Mouse (Mus musculus) forebrain, embryonic 13.5 days (tissue): Measurements from ENCODE around the gene Spc24. TPM values are rescaled to one million over a fixed set of nuclear protein-coding genes. Genes with fewer than 3 reads are reported as not detected.

Experiments
- ATAC-seq: fragments of 200-750 bp; cut with Nextera tagmentation; 2 replicates; pipeline ENCODE4 v1.8.0; 2017
- H3K27ac ChIP-seq: fragments of 300-500 bp; sonication (generic); 2 replicates; pipeline ENCODE4 v1.5.1; 2015; ENCODE audit warnings: inconsistent platforms, mild to moderate bottlenecking, moderate library complexity
- H3K27me3 ChIP-seq: fragments of 300-500 bp; sonication (generic); 2 replicates; pipeline ENCODE4 v1.6.1; 2015; ENCODE audit warnings: mild to moderate bottlenecking, inconsistent platforms
- H3K36me3 ChIP-seq: fragments of 300-500 bp; sonication (generic); 2 replicates; pipeline ENCODE4 v1.6.1; 2015; ENCODE audit warnings: mild to moderate bottlenecking, inconsistent platforms; ENCODE audit not compliant: poor library complexity, severe bottlenecking
- H3K4me1 ChIP-seq: fragments of 300-500 bp; sonication (generic); 2 replicates; pipeline ENCODE4 v1.6.1; 2015; ENCODE audit warnings: inconsistent platforms
- H3K4me2 ChIP-seq: fragments of 300-500 bp; sonication (generic); 2 replicates; pipeline ENCODE4 v1.6.1; 2015; ENCODE audit warnings: inconsistent platforms, mild to moderate bottlenecking, moderate library complexity
- H3K4me3 ChIP-seq: fragments of 300-500 bp; sonication (generic); 2 replicates; pipeline ENCODE4 v1.5.1; 2015; ENCODE audit warnings: mild to moderate bottlenecking, inconsistent platforms
- H3K9ac ChIP-seq: fragments of 300-500 bp; sonication (generic); 2 replicates; pipeline ENCODE4 v1.6.1; 2015; ENCODE audit warnings: mild to moderate bottlenecking, inconsistent platforms
- H3K9me3 ChIP-seq: fragments of 300-500 bp; sonication (generic); replicated peaks from 2 replicates; pipeline ENCODE4 v1.6.1; 2016; ENCODE audit warnings: inconsistent platforms
- WGBS: fragments of 180-500 bp; shearing (Covaris S2); methylation state at CpG from one replicate; pipeline ENCODE4 v1.1.7; 2015; 5-methylcytosine and 5-hydroxymethylcytosine counted together
- polyA plus RNA-seq: library from polyadenylated mRNA; unstranded; fragments of >200 nt; fragmentation: Nextera tagmentation; extraction: Ambion mirVana; gene quantifications from 2 replicates; pipeline ENCODE4 v1.2.1, GENCODE M21; 2015

Spc24 gene
- polyA plus RNA-seq, result 95.6 and 95.7 TPM in 2 replicates

DNA sequence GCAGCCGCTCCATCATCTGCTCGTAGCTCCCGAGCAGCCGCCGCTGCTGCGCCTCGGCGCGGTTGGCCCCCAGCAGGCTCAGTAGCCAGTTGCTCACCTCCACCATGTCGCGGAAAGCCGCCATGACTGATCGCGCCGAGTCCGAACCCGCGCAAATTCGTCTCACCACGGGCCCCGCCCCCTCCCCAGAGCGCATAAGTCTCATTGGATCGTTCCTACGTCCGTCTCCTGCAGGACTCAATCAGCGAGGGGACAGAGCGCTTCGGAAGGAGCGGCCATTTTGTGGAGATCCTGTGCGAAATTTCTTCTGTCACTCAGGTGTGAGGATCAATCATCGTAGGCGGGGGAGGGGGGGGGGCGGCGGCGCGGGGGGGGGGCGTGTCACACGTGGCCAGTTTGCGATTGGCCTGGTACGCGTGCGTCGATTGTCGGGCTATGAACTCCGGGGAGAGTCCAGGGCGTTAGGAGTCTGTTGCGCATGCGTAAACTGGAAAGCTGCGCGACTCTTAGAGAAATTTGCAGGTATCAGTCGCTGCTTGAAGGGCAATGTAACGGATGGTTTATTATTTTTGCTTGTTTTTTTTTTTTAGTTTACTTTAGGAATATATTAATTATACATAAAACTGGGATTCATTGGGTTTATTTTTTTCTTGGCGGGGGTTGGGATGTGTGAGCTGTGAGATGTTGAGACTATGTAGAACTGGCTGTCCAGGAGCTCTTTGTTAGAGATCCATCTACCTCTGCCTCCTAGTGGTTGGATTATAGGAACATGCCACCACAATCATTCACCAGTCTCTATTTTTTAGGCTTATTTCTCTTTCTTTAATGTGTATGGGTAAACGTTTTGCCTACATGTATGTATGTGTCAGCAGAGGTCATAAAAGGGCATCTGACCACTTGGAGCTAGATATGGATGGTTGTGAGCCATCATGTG is at the start of gene Spc24:
Gene Spc24, minus strand, starts transcription at position 149 of the 934 bp plus-strand sequence.
- H3K36me3 ChIP-seq, result peaks cover 23% of the 10 kb centered on the region
- peak within 1 kb of the TSS; percentile 80 for H3K4me2 ChIP-seq
- peaks cover 16% of the 10 kb centered on the region for H3K4me1 ChIP-seq
- no peaks in the 10 kb centered on the region for H3K27me3 ChIP-seq
- under 1% methylated on average over 49 of the region's 54 CpGs for WGBS
- peak within 1 kb of the TSS; percentile 81 for H3K9ac ChIP-seq
- H3K27ac ChIP-seq, result peak within 1 kb of the TSS; percentile 65
- peak within 1 kb of the TSS; percentile 81 for H3K4me3 ChIP-seq
- ATAC-seq, result peak; percentile 97
- H3K9me3 ChIP-seq, result no peaks in the 10 kb centered on the region

DNA sequence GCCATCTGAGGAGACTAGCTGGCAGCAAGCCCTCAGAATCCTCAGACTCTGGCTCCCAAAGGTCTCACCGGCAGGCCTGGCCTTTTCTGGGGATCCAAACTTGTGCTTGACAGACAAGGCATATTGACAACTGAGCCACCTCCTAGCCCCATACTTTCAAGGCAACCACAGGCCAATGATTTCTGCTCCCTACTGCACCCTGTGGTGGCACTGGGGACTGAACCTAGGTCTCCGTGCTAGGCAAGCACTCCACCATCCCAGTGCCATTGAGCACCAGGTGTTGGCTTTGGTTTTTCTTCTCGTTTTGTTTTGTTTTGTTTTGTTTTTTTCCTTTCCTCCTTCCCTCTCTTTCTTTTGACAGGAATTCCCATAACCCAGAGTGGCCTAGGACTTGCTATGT is 48.5 kb upstream of the Spc24 start:
- Histone ChIP-seq H3K9ac (no peak overlapping the region), H3K36me3 (0 out of 2 replicates have a peak, but pooled peaks cover 4% of the 10 kb centered on the region), H3K9me3 (no peaks in the 10 kb centered on the region), H3K4me3 (no peak overlapping the region), H3K27me3 (no peaks in the 10 kb centered on the region), H3K4me1 (no peaks in the 10 kb centered on the region), H3K27ac (no peak overlapping the region), H3K4me2 (no peak overlapping the region)
- ATAC-seq, result no peak
- WGBS, result 62% methylated on average over 3 of the region's 3 CpGs

DNA sequence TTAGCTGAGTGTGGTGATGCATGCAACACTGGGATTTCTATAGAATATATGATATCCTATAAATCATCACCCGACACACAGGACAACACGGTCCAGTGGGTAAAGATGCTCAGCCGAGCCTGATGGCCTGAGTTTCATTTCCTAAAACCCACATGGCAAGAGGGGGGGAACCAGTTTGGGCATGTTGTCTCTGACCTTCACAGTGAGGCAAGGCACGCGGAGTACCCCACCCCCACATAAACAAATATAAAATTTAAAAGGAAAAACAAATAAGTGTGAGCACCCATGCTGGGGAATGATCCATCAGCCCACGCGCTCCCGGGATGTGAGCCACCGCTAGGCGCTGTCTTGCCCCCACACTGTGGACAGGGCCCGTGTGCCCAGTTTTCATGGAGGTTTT is 46.9 kb upstream of the Spc24 start:
- Histone ChIP-seq H3K27me3 (no peaks in the 10 kb centered on the region), H3K4me2 (no peak overlapping the region), H3K36me3 (no peaks in the 10 kb centered on the region), H3K9ac (no peak overlapping the region), H3K9me3 (no peaks in the 10 kb centered on the region), H3K4me1 (no peaks in the 10 kb centered on the region), H3K4me3 (no peak overlapping the region), H3K27ac (no peak overlapping the region)
- WGBS, result 87% methylated on average over 11 of the region's 11 CpGs
- no peak for ATAC-seq

DNA sequence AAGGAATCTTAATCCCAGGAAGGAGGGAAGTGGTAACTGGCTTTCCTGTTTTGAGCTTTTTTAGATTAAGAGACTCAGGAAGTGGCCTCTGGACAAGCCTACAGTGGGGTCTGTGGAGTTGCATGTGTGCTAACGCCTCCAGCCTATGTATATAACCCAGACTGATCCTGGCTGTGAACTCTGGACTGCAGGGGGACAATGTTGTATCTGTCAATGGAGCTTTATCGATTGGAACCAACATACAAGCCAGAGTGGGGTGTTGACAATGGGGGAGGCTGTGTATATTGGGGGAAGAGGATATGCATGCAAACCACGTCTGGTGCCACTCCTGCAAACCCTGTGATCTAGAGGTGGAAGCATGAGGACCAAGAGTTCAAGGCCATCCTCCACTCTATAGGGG is 46.3 kb upstream of the Spc24 start:
- no peak overlapping the region for H3K4me3 ChIP-seq
- no peaks in the 10 kb centered on the region for H3K36me3 ChIP-seq
- no peak overlapping the region for H3K9ac ChIP-seq
- no peaks in the 10 kb centered on the region for H3K4me1 ChIP-seq
- H3K9me3 ChIP-seq, result no peaks in the 10 kb centered on the region
- WGBS, result 76% methylated on average over 3 of the region's 3 CpGs
- no peak overlapping the region for H3K27ac ChIP-seq
- ATAC-seq, result no peak
- H3K4me2 ChIP-seq, result no peak overlapping the region
- no peaks in the 10 kb centered on the region for H3K27me3 ChIP-seq

DNA sequence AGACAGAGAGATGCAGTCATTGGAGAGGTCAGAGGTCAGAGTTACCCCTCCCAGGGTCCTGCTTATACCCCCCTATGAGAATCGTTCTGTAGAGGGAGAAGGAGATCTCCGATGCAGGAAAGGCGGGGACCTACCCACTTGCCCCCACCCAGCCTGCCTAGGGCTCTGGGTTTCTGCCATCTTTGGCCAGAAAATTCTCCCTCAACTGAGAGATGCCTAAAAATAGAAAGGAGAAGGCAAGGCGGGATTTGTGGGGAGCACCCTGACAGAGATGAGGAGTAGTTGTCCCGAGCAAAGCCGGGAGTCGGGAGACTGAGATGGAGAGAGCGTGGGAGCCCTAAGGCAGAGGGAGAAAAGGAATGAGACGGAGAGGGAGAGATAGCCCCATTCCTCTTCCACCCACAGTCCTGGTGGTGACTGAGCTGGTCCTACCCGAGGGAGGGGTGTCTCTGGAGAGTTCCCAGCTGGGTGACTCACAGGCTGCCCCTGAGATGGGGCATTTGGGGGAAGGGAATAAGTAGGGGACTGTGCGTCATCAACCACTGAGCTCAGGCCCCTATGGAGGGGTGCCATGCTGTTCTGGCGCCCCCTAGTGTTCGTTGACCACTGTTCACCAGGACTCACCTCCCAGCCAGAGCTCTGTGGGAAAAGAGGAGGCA is 44.0 kb upstream of the Spc24 start:
- H3K27ac ChIP-seq, result no peak overlapping the region
- no peak overlapping the region for H3K9ac ChIP-seq
- no peaks in the 10 kb centered on the region for H3K9me3 ChIP-seq
- ATAC-seq, result peak; percentile 93
- H3K4me1 ChIP-seq, result no peaks in the 10 kb centered on the region
- no peaks in the 10 kb centered on the region for H3K36me3 ChIP-seq
- 40% methylated on average over 13 of the region's 13 CpGs for WGBS
- 0 out of 2 replicates have a peak overlapping the region, but pooled peaks have one; percentile 9 for H3K4me2 ChIP-seq
- H3K4me3 ChIP-seq, result no peak overlapping the region
- no peaks in the 10 kb centered on the region for H3K27me3 ChIP-seq

DNA sequence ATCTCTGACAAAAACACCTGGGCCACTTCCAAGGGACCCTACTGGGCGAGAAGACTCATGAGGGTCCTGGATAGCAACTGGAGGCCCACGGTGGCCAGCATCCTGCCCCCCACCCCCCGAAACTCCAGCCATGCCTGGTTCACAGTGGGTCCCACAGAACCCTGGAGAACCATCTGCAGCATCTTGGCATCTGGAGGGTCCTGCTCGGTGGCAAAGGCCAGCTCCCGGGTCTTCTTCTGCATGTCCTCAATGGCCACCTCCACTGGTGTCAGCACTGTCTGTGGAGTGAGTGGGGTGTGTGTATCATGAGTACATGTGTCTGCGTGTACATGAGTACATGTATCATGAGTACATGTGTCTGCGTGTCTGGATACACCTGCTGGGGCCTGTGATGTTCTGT is 41.5 kb upstream of the Spc24 start:
- H3K4me1 ChIP-seq, result peaks cover 13% of the 10 kb centered on the region
- no peak overlapping the region for H3K27ac ChIP-seq
- no peak overlapping the region for H3K4me3 ChIP-seq
- H3K36me3 ChIP-seq, result no peaks in the 10 kb centered on the region
- H3K27me3 ChIP-seq, result no peaks in the 10 kb centered on the region
- no peak for ATAC-seq
- no peak overlapping the region for H3K4me2 ChIP-seq
- 90% methylated on average over 7 of the region's 7 CpGs for WGBS
- no peaks in the 10 kb centered on the region for H3K9me3 ChIP-seq
- H3K9ac ChIP-seq, result no peak overlapping the region

DNA sequence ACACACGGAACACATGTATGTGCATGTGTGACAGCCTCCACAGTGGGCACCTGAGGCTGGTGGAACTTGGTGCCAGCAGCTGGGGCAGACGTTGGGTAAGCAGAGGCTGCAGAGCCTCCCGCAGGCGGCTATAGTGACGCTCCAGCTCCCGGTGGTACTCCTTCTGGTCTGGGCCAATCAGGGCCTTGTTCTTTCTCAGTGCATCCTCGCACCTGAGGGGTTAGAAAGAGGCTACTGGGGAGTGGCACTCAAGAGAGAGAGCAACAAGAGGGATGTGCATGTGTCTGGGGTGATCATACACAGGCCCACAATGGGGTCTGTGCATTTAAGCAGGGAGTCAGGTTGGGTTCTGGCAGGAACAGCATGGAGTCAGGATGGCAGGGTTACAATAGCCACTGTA is 41.0 kb upstream of the Spc24 start:
- Histone ChIP-seq H3K4me3 (no peak overlapping the region), H3K36me3 (no peaks in the 10 kb centered on the region), H3K9me3 (no peaks in the 10 kb centered on the region), H3K4me1 (peaks cover 16% of the 10 kb centered on the region), H3K4me2 (no peak overlapping the region), H3K27me3 (no peaks in the 10 kb centered on the region), H3K27ac (no peak overlapping the region), H3K9ac (no peak overlapping the region)
- 78% methylated on average over 7 of the region's 7 CpGs for WGBS
- ATAC-seq, result no peak

DNA sequence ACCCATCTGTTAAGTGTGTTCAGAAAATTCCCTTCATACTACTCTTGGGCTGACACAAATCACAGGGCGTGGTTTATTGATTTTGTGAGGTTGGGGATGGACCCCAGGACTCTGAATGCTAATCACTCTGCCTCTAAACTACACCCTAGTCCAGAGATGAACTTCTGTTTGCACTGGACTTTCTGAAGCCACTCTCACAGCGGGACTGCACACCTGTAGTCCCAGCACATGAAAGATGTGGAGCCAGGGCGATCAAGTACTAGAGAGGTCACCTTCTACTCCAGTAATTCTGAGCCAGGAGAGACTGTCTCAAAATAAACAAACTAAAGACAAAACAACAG is 38.9 kb upstream of the Spc24 start:
- H3K4me3 ChIP-seq, result peak overlapping the region; percentile 61
- H3K27me3 ChIP-seq, result no peaks in the 10 kb centered on the region
- H3K9me3 ChIP-seq, result no peaks in the 10 kb centered on the region
- no peak overlapping the region for H3K27ac ChIP-seq
- ATAC-seq, result no peak
- peak overlapping the region; percentile 82 for H3K4me2 ChIP-seq
- 0 out of 2 replicates have a peak, but pooled peaks cover 10% of the 10 kb centered on the region for H3K36me3 ChIP-seq
- 56% methylated on average over 3 of the region's 3 CpGs for whole genome bisulfite sequencing
- H3K4me1 ChIP-seq, result peaks cover 16% of the 10 kb centered on the region
- no peak overlapping the region for H3K9ac ChIP-seq

DNA sequence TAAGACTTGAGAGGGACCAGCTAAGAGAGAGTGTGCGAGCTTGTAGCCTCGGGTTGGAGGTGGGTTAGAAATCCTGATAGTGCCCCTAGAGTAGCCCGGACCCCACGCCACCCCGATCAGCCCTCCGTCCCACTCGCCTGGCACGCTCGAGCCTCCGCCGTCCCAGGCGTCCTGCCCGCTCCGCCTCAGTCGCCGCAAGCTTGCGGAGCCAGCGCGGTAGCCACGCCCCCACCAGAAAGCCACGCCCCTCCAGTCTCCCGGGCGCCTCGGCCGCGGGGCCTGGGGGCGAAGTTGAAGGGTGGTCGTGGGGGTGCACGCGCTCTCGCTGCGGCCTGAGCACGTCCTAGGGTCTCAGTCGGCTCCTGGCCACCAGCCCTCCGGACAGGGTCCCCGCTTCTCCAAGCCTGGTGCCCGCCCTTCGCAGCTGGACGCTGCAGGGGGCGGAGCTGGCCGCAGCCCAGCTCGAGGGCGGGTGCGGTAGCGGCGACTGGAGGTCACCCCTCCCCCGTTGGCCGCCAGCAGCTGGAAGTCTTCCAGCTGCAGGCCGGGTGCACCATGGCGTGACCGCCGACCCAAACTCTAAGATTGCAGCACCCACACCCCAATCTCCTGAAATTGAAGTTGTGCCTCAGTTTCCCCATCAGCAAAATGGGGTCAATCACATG is 38.4 kb upstream of the Spc24 start, which contains the start of gene Kank2:
Gene Kank2, minus strand, starts transcription at position 400 of the 665 bp plus-strand sequence.
- Histone ChIP-seq H3K4me2 (peak within 1 kb of the TSS; percentile 82), H3K27me3 (no peaks in the 10 kb centered on the region), H3K4me1 (peaks cover 16% of the 10 kb centered on the region), H3K27ac (peak within 1 kb of the TSS; percentile 27; the same call in 1 of the 2 replicates), H3K36me3 (peaks cover 15% of the 10 kb centered on the region), H3K4me3 (peak within 1 kb of the TSS; percentile 61), H3K9ac (peak within 1 kb of the TSS; percentile 70), H3K9me3 (no peaks in the 10 kb centered on the region)
- peak; percentile 84 for ATAC-seq
- WGBS, result under 1% methylated on average over 50 of the region's 52 CpGs

DNA sequence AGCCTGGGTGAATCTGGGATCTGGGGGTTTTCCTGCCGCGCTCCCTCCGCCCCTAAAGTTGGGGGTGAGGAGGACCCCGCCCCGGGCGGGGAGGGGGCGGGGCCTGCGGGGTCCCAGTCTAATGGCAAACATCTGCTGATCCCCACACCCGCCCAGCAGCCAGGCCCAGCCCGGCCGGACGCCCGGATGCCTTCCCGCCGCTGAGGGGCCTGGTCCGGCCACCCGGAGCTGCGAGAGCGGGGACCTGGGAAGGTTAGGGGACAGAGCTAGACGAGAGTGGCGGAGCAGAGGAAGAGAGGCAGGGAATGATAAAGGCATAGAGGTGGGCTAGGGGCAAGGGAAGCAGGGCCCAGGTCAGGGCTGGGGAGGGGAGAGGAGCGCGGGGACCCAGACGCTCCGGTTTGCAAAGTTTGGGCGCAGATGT is 37.8 kb upstream of the Spc24 start:
- Histone ChIP-seq H3K4me2 (peak overlapping the region; percentile 82), H3K27me3 (no peaks in the 10 kb centered on the region), H3K4me3 (peak overlapping the region; percentile 61), H3K9me3 (no peaks in the 10 kb centered on the region), H3K36me3 (peaks cover 16% of the 10 kb centered on the region), H3K27ac (peak overlapping the region; percentile 27; the same call in 1 of the 2 replicates), H3K4me1 (peaks cover 18% of the 10 kb centered on the region), H3K9ac (peak overlapping the region; percentile 70)
- under 1% methylated on average over 26 of the region's 26 CpGs for WGBS
- peak; percentile 36 for ATAC-seq

DNA sequence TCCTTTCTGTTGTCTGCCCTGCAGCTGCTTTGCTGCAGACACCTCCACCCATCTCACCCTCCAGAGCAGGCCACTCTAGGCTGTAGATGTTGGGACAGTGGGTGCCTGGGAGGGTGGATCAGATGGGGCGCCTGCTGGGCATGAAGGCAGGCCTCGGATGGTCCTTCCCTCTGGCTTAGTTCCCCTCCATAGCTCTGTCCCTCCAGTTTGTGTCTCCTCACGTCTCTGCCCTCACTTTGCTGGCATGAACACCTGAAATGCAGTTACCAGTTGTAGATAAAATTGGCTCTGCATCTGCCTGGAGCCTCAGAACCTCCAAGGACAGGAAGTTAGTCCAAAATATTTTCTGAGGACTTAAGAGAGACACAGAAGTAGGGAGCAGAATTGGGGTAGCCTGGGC is 36.8 kb upstream of the Spc24 start:
- H3K9me3 ChIP-seq, result no peaks in the 10 kb centered on the region
- no peak for ATAC-seq
- H3K27ac ChIP-seq, result no peak overlapping the region
- no peaks in the 10 kb centered on the region for H3K27me3 ChIP-seq
- H3K4me3 ChIP-seq, result no peak overlapping the region
- 70% methylated on average over 3 of the region's 3 CpGs for WGBS
- H3K4me2 ChIP-seq, result no peak overlapping the region; the same call in 1 of the 2 replicates
- peaks cover 28% of the 10 kb centered on the region for H3K4me1 ChIP-seq
- H3K9ac ChIP-seq, result no peak overlapping the region
- H3K36me3 ChIP-seq, result peaks cover 16% of the 10 kb centered on the region

DNA sequence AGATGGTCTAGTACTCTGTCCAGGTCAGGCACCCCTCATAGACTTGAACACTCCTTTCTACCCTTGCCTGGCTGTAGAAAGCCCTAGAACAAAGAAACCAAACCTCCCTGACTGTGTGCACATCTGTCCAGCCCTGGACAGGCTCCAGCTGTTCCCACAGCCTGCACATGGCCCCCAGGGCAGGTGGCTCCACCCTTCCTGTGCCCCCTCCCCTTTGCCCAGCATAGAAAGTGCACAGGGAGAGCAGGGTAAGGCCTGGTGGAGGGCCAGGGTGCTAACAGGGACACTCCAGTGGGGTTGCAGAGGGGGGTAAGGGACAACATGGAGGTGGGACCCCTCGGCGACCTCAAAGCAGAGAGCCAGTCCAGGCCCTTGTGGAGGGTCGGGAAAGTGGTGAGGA is 36.2 kb upstream of the Spc24 start:
- Histone ChIP-seq H3K4me2 (no peak overlapping the region), H3K4me3 (no peak overlapping the region), H3K9ac (no peak overlapping the region), H3K27me3 (no peaks in the 10 kb centered on the region), H3K4me1 (peaks cover 30% of the 10 kb centered on the region), H3K36me3 (peaks cover 16% of the 10 kb centered on the region), H3K27ac (no peak overlapping the region), H3K9me3 (no peaks in the 10 kb centered on the region)
- WGBS, result 80% methylated on average over 3 of the region's 3 CpGs
- no peak for ATAC-seq
